Mouse (Mus musculus) myocyte (in vitro differentiated cells): Measurements from ENCODE around the gene Slc9a5.

Source experiments
- CEBPB ChIP-seq: IDR thresholded peaks from 2 replicates; pipeline ENCODE4 v1.6.1; 2011; ENCODE audit warnings: mild to moderate bottlenecking, moderate library complexity; ENCODE audit not compliant: poor library complexity, insufficient read depth, severe bottlenecking
- E2F4 ChIP-seq: IDR thresholded peaks from one replicate; pipeline ENCODE4 v1.6.1; 2011; ENCODE audit warnings: mild to moderate bottlenecking, control low read depth, moderate library complexity; ENCODE audit not compliant: insufficient read depth
- MAX ChIP-seq: IDR thresholded peaks from one replicate; pipeline ENCODE4 v1.6.1; 2011; ENCODE audit warnings: low read depth, mild to moderate bottlenecking, control low read depth
- MYOD1 ChIP-seq, 3 experiments: IDR thresholded peaks; one replicate each; pipeline ENCODE4 v1.6.1; 2011; ENCODE audit warnings: control low read depth in 2 of 3, low read depth in 2 of 3, mild to moderate bottlenecking in 2 of 3, moderate library complexity in 1 of 3; ENCODE audit not compliant: insufficient read length in 2 of 3, control insufficient read depth in 1 of 3
- MYOG ChIP-seq, 3 experiments: IDR thresholded peaks; one replicate each; pipeline ENCODE4 v1.6.1; 2011; ENCODE audit warnings: control low read depth in 2 of 3, low read depth in 2 of 3, mild to moderate bottlenecking in 2 of 3; ENCODE audit not compliant: insufficient read length in 2 of 3, control insufficient read depth in 1 of 3, insufficient read depth in 1 of 3
- POLR2A ChIP-seq: IDR thresholded peaks from one replicate; pipeline ENCODE4 v1.6.1; 2011; ENCODE audit warnings: low read depth, mild to moderate bottlenecking, control low read depth, moderate library complexity; ENCODE audit not compliant: insufficient read length
- POLR2AphosphoS2 ChIP-seq: IDR thresholded peaks from one replicate; pipeline ENCODE4 v1.6.1; 2011; ENCODE audit warnings: low read depth, control low read depth; ENCODE audit not compliant: insufficient read length
- REST ChIP-seq: IDR thresholded peaks from one replicate; pipeline ENCODE4 v1.6.1; 2011; ENCODE audit warnings: mild to moderate bottlenecking, control low read depth, moderate library complexity; ENCODE audit not compliant: insufficient read depth, insufficient read length
- TCF12 ChIP-seq: IDR thresholded peaks from one replicate; pipeline ENCODE4 v1.6.1; 2011; ENCODE audit warnings: mild to moderate bottlenecking, control low read depth; ENCODE audit not compliant: poor library complexity, insufficient read depth, severe bottlenecking
- TCF3 ChIP-seq: IDR thresholded peaks from one replicate; pipeline ENCODE4 v1.6.1; 2011; ENCODE audit warnings: low read depth, control low read depth; ENCODE audit not compliant: insufficient read length
- USF1 ChIP-seq: IDR thresholded peaks from one replicate; pipeline ENCODE4 v1.6.1; 2011; ENCODE audit warnings: low read depth, mild to moderate bottlenecking, control low read depth, moderate library complexity

DNA sequence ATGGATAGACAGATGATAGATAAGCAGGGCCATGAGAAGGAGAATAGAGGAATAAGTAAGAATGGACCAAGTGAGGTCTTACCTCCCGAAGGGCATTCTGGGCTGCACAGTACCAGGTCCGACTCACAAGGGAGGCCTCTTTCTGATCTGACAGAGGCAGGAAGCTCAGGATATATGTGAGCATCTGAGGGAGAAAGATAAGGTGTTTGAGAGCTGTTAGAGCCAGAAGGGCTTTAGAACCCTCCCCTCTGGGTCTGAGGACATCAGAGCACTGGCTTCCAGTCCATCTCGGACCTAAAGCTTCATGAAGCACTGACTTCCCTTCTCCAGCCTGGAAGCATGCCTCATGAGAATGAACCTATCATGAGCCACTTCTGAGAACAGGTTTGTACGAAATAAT lies 25.5 kb upstream of the Slc9a5 start:
- TF ChIP-seq POLR2AphosphoS2 (peak; percentile 15), POLR2A (no peak), CEBPB (no peak), MAX (no peak), TCF12 (no peak), USF1 (no peak), E2F4 (no peak), TCF3 (no peak), REST (no peak), MYOG (IDR thresholded peaks at IDR 0.05; ENCODE audit: control insufficient read depth in 1 of 3, insufficient read depth in 1 of 3, insufficient read length in 2 of 3, low read depth in 2 of 3) (no peak), MYOD1 (IDR thresholded peaks at IDR 0.05; ENCODE audit: control insufficient read depth in 1 of 3, insufficient read length in 2 of 3, low read depth in 2 of 3) (no peak)
